Mouse (Mus musculus) urinary bladder, adult 18-20 months (tissue): ENCODE results near the gene Dap3.
"Not testable (repeated sequence)": the region's sequence is repeated elsewhere in the genome, so short reads cannot be mapped to it uniquely, and the experiment has no call there.

Source experiments
- DNase-seq, 2 experiments: peaks; one replicate each; pipeline ENCODE4 v3.0.0; 2022; ENCODE audit warnings: low spot score in 2 of 2, mixed read lengths in 2 of 2

The Dap3 gene

GRCm38 (mm10) chr3:88950576-88951326 is at the start of gene Dap3, which contains the start of gene Ash1l:
Gene Dap3, minus strand, starts transcription at chr3:88951181.
Gene Ash1l, plus strand, starts transcription at chr3:88950622.
- DNase-seq = peak; percentile 61 to 84

DNA sequence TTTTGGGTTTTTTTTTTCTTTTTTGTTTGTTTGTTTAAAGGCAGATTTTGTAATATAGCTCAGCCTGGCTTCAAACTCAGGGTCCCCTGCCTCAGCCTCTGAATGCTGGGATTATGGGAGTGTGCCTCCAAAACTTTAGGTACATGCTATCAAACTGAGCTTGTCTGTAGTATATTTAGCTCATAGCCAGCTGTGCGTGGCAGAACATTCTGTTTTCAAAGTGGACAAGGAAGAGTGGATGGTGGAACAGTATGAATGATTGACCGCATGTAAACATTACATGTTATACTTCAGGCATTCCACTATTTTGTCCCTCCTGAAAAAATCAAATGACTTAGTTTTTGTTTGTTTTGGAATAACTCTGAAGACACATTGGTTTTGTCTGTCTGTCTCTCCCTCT is 41.8 kb upstream of the Dap3 start:
- no peak for DNase-seq

DNA sequence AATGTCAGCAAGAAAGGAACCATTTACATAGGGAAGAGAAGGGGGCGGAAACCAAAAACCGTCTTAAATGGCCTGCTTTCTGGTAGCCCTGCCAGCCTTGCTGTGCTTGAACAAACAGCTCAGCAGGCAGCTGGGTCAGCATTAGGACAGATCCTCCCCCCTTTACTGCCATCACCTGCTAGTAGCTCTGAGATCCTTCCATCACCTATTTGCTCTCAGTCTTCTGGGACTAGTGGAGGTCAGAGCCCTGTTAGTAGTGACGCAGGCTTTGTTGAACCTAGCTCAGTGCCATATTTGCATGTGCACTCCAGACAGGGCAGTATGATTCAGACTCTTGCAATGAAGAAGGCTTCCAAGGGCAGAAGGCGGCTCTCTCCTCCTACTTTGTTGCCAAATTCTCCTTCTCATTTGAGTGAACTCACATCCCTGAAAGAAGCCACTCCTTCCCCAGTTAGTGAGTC is 33.0 kb upstream of the Dap3 start:
- DNase-seq = peak in 1 of 2 experiments; percentile 36

DNA sequence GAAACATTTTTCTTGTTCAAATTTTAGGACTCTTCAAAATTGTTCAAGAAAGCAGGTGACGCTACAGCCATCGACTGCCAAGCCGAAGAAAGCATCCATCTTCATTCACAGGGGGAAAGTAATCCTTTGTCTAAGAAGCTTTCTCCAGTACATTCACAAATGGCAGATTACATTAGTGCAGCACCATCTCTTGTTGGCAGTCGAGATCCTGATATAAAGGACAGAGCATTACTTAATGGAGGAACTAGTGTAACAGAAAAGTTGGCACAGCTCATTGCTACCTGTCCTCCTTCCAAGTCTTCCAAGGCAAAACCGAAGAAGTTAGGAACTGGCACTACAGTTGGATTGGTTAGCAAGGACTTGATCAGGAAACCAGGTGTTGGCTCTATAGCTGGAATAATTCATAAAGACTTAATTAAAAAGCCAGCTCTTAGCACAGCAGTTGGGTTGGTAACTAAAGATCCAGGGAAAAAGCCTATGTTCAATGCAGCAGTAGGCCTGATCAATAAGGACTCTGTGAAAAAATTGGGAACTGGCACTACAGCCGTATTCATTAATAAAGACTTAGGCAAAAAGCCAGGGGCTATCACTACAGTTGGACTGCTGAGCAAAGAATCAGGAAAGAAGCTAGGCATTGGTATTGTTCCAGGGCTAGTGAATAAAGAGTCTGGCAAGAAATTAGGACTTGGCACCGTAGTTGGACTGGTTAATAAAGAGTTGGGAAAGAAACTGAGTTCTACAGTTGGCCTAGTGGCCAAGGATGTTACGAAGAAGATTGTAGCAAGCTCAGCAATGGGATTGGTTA is 30.4 kb upstream of the Dap3 start:
- DNase-seq = no peak

DNA sequence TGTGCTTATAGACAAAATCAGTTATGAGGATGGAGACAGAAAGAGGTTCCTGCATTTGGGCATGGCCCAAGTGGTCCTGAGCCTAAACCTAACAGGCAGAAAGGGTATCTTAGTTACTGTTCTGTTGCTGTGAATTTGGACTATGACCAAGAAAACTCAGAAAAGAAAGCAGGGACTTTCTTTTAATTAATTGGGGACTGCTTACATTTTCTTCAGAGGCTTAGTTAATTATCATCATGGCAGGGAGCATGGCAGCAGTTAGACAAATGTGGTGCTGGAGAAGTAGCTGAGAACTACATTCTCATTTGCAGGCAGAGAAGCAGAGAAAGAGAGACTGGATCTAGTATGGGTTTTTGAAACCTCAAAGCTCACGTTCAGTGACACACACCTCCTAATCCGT is 24.0 kb upstream of the Dap3 start:
- DNase-seq = no peak

DNA sequence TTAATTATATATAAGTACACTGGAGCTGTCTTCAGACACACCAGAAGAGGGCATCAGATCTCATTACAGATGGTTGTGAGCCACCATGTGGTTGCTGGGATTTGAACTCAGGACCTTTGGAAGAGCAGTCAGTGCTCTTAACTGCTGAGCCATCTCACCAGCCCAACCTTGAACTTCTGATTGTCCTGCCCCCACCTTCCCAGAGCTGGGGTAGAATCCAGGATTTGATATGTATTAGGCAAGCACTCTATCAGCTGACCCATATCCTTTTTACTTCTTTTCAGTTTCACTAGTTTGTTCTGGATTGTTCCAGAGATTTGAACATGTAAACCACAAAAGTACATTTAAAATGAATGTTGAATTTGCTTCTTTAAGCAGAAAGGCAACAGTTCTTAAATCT is 12.2 kb upstream of the Dap3 start:
- not testable (repeated sequence) for DNase-seq

- no peak for DNase-seq
Observed at GRCm38 (mm10) chr3:88953736-88954135, 2.8 kb upstream of the Dap3 start.

- no peak for DNase-seq
Observed at GRCm38 (mm10) chr3:88953246-88953645, 2.3 kb upstream of the Dap3 start.

GRCm38 (mm10) chr3:88951327-88951800 is 383 bp upstream of the Dap3 start:
- no peak for DNase-seq

DNA sequence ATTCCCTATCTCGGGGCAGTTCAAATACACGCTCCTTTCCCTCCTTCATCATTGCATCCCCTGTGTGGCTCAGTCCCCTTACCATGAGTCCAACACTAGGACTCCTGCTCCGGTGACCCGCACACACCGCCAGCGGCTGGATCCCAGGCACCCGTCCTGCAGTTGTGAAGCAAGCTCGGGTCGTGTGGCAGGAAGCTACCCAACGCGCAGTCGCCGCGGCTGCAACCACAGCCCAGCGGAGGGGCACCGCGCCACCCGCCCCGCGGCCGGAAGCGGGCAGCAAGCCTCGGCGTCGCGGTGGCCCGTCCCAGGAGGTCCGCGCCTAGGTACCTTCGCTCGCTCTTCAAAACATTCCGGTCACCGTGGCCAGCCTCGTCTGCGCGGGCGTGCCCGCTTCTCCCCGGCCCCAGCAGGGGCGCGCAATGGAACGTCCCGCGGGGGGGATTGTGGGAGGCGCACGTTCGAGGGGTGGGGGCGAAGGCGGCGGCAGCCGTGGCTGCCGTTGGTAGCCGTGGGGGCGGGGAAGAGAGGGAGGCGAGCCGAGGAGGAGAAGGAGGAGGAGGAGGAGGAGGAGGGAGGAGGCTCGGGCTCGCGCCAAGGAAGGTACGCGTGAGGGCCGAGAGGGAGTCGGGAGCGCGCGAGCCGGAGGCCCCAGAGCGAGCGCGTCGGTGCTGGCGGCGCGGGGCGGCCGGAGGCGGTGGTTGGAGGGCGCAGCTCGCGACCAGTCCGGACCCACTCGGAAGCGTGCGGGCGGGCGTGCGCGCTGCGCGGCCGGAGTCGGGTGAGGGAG is 1.0 kb downstream of the Dap3 start:
- DNase-seq = peak; percentile 80 to 88

- DNase-seq = no peak
Observed at GRCm38 (mm10) chr3:88944109-88944508, 6.9 kb downstream of the Dap3 start.

DNA sequence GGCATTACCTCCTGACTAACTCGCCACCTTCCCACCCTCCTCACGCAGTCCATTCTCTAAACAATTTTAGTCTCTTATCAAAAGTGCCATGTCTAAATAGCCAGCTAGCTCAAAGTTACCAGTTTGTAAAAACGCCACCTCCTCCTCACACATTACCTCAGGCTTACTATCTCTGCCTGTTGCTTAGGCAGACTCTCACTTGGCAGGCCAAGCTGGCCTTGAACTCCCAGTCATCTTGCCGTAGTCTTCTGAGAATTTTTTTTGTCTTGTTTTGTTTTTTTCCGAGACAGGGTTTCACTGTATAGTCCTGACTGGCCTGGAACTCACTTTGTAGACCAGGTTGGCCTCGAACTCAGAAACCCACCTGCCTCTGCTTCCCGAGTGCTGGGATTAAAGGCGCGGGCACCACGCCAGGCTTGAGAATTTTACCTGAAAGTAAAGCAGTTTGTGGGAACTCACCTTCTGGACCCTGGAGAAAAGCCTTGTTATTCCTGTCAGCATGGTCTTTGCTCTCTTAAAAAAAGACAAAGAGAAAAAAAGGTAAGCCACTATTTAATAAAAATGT is 8.6 kb downstream of the Dap3 start:
- DNase-seq = no peak

DNA sequence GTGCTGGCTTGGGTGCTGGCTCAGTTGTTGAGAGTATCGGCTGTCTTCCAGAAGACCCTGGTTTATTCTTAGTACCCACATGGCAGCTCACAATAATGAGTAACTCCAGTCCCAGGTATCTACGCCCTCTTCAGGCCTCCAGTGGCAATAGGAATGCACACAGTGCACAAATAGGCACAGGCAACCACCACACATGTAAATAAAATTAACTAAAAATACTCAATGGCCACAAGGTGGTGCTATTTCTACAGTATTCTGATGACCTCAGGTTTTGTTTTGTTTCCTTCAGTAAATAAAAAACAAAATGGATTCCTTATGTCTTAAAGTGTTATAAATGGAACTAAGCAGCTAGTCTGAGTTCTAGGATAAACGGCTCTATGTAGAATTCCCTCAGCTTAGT is 11.2 kb downstream of the Dap3 start:
- DNase-seq = no peak

- DNase-seq = no peak
Observed at GRCm38 (mm10) chr3:88939071-88939470, 11.9 kb downstream of the Dap3 start.

GRCm38 (mm10) chr3:88929501-88929900 is 21.5 kb downstream of the Dap3 start:
- DNase-seq = no peak

GRCm38 (mm10) chr3:88925651-88926050 is 25.3 kb downstream of the Dap3 start:
- DNase-seq = no peak

DNA sequence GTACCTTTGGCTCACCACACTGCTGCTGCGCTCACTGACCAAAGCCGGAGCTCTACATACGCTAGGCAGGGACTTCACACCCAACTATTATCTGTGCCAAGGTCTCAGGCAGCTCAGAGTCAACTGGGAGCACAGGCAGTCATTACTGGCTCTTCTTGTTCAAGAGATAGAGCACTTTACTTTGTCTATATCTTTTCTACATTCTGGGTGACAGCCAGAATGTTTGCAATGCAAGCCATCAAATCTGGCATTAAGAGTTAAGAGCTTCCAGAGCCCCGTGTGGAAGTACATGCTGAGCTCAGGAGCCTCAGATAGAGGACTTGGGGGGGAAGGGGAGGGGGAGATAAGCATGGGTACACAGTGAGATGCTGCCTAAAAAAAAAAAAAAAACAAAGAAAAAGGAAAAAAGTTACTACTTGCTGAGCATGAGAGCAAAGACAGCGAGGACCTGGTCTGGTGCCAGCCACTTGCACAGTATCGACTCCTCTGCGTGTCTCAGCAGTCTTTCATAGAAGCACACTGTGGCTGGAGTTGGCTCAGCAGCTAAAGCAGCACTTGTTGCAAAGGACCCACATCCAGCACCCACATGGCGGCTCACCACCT is 26.9 kb downstream of the Dap3 start:
- no peak for DNase-seq

DNA sequence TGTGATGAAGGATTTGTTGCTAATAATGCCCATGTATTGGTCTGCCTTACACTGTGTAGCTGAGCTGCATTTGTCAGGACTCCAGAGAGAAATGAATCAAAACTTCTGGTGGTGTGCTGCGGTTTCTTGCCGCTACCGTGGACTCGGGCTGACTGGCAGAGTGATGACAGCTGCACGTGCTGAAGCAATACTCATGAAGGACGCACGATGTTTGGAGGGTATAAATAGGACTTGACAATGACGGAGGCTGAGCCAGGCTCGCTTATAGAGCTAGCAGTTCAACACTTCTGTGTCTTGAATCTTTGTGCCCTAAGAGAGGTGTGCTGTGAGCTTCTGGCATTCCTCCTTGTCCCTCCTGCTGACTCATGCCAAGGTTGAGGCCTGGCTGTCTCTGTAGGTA is 29.6 kb downstream of the Dap3 start:
- no peak for DNase-seq

- no peak for DNase-seq
Observed at GRCm38 (mm10) chr3:88918981-88919380, 32.0 kb downstream of the Dap3 start.

DNA sequence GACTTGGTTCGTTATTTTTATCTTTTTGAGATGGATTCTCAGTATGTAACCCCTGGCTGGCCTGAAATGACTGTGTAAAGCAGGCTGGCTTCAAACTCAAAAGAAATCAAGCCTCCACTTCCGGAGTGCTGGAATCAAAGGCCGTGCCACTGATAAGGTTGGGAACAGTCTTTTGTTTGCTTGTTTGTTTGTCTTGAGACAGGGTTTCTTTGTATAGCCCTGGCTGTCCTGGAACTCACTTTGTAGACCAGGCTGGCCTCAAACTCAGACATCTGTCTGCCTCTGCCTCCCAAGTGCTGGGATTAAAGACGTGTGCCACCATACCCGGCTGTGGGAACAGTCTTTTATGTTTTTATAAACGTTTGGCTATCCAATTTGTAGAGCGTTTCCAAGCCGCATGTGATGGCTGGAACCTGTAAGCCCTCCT is 36.6 kb downstream of the Dap3 start:
- no peak for DNase-seq
